10 mouse cellular contexts compared by ENCODE assay signal in genomic region chr13:83740101-83740500, GRCm38 (mm10).
A peak's percentile ranks its signal among the peaks of the same experiment; 100 is the strongest.
DNase-seq lines count a peak whose midpoint lies in the region; ATAC-seq and TF ChIP-seq lines count a peak whose summit lies in the region.
"Had no signal": no experiment of that assay in that cellular context is flagged by ENCODE, and none has a peak within 500 bp of the region (broad histone marks: within the 10 kb centered on the region; RNA-seq: fewer than 3 reads in every experiment).

No protein-coding gene starts in this region.

- no peaks in the 10 kb centered on the region for H3K79me2 ChIP-seq in myocyte (ENCODE audit: control insufficient read depth, insufficient read depth)

- H3K9me3 ChIP-seq in kidney, embryonic 16.5 days (ENCODE audit: low read length) = no peaks in the 10 kb centered on the region
- H3K9me3 ChIP-seq in forebrain, embryonic 10.5 days = no peaks in the 10 kb centered on the region
- H3K9me3 ChIP-seq in hindbrain, embryonic 14.5 days (ENCODE audit: control insufficient read depth, low read length) = no peaks in the 10 kb centered on the region

- DNase-seq in kidney, postnatal 36 days = no peak
- DNase-seq in forebrain, embryonic 10.5 days (ENCODE audit: extremely low spot score, low spot score) = no peak
- peak; percentile 56 for DNase-seq in hindbrain, embryonic 14.5 days (ENCODE audit: low spot score)
- DNase-seq in spleen, adult 12 weeks (ENCODE audit: low spot score) = no peak
- DNase-seq in cerebellum, adult 9-10 months = no peak
- DNase-seq in urinary bladder, postnatal 10 days (ENCODE audit: low spot score) = no peak
- DNase-seq: heart, adult 18-20 months; lung, postnatal 10 days had no signal

- no peak overlapping the region for H3ac ChIP-seq in myocyte (ENCODE audit: control insufficient read depth, insufficient read length)

- no peaks in the 10 kb centered on the region for H3K36me3 ChIP-seq in kidney, embryonic 16.5 days (ENCODE audit: insufficient read depth, low read length)
- peaks cover 57% of the 10 kb centered on the region for H3K36me3 ChIP-seq in forebrain, embryonic 10.5 days (replicated peaks)
- H3K36me3 ChIP-seq in hindbrain, embryonic 14.5 days (replicated peaks; ENCODE audit: control insufficient read depth, insufficient read depth) = peaks cover 65% of the 10 kb centered on the region
- no peaks in the 10 kb centered on the region for H3K36me3 ChIP-seq in myocyte (ENCODE audit: control insufficient read depth, insufficient read depth)

- 17% methylated on average over 2 of the region's 2 CpGs for WGBS in kidney, embryonic 16.5 days
- WGBS in forebrain, embryonic 10.5 days = 21% methylated on average over 2 of the region's 2 CpGs
- 5% methylated on average over 2 of the region's 2 CpGs for WGBS in hindbrain, embryonic 14.5 days

- no peak overlapping the region for H3K4me3 ChIP-seq in kidney, embryonic 16.5 days (ENCODE audit: low read length)
- peak overlapping the region; percentile 84 for H3K4me3 ChIP-seq in forebrain, embryonic 10.5 days
- peak overlapping the region; percentile 90 for H3K4me3 ChIP-seq in hindbrain, embryonic 14.5 days (replicated peaks; ENCODE audit: low read length)
- H3K4me3 ChIP-seq in myocyte = no peak overlapping the region

- no peak overlapping the region for H3K9ac ChIP-seq in kidney, embryonic 16.5 days (replicated peaks; ENCODE audit: low read length)
- peak overlapping the region; percentile 95 for H3K9ac ChIP-seq in hindbrain, embryonic 14.5 days

- H3K27ac ChIP-seq in kidney, embryonic 16.5 days (ENCODE audit: low read length) = no peak overlapping the region
- H3K27ac ChIP-seq in forebrain, embryonic 10.5 days = peak overlapping the region; percentile 94
- H3K27ac ChIP-seq in hindbrain, embryonic 14.5 days = peak overlapping the region; percentile 100

- H3K4me1 ChIP-seq in kidney, embryonic 16.5 days (ENCODE audit: insufficient read depth, low read length) = peaks cover 12% of the 10 kb centered on the region; the same call in 1 of the 2 replicates
- H3K4me1 ChIP-seq in forebrain, embryonic 10.5 days = peaks cover 36% of the 10 kb centered on the region
- H3K4me1 ChIP-seq in hindbrain, embryonic 14.5 days (replicated peaks; ENCODE audit: control insufficient read depth, insufficient read depth, low read length) = peaks cover 12% of the 10 kb centered on the region

- TF ChIP-seq POLR2A in myocyte (IDR thresholded peaks at IDR 0.05; ENCODE audit: insufficient read length, low read depth) = no peak

- ATAC-seq in kidney, embryonic 16.5 days (ENCODE audit: low FRiP score, low TSS enrichment) = no peak
- no peak for ATAC-seq in hindbrain, embryonic 14.5 days (ENCODE audit: low FRiP score)

- H3K4me2 ChIP-seq in kidney, embryonic 16.5 days (replicated peaks; ENCODE audit: low read depth, low read length) = peak overlapping the region; percentile 41; the same call in 1 of the 2 replicates
- H3K4me2 ChIP-seq in hindbrain, embryonic 14.5 days (replicated peaks) = peak overlapping the region; percentile 87
- H3K4me2 ChIP-seq in myocyte (ENCODE audit: low read depth) = peak overlapping the region; percentile 50

- peaks cover 68% of the 10 kb centered on the region for H3K27me3 ChIP-seq in kidney, embryonic 16.5 days (ENCODE audit: insufficient read depth, low read length)
- H3K27me3 ChIP-seq in forebrain, embryonic 10.5 days (ENCODE audit: poor library complexity, severe bottlenecking) = peaks cover 82% of the 10 kb centered on the region
- H3K27me3 ChIP-seq in hindbrain, embryonic 14.5 days (ENCODE audit: control insufficient read depth, insufficient read depth, low read length) = no peaks in the 10 kb centered on the region
- H3K27me3 ChIP-seq in myocyte (ENCODE audit: control insufficient read depth, insufficient read depth, insufficient read length) = peaks cover 3% of the 10 kb centered on the region

TF ChIP-seq in myocyte, 11 proteins besides CTCF, POLR2A, EP300 and RAD21:
- TF ChIP-seq TCF12 (IDR thresholded peaks at IDR 0.05; ENCODE audit: insufficient read depth, poor library complexity, severe bottlenecking) = no peak
- TF ChIP-seq MYOG (IDR thresholded peaks at IDR 0.05; ENCODE audit: control insufficient read depth in 1 of 3, insufficient read depth in 1 of 3, insufficient read length in 2 of 3, low read depth in 2 of 3) = no peak
- no peak for TF ChIP-seq TCF3 (IDR thresholded peaks at IDR 0.05; ENCODE audit: insufficient read length, low read depth)
- TF ChIP-seq USF1 (IDR thresholded peaks at IDR 0.05; ENCODE audit: low read depth) = no peak
- no peak for TF ChIP-seq E2F4 (IDR thresholded peaks at IDR 0.05; ENCODE audit: insufficient read depth)

Comparison
In these comparisons a context has a peak if more than half of its experiments do, and no peak if none do; other contexts are left out.
1. H3K4me3 ChIP-seq: peak in forebrain, embryonic 10.5 days (single experiment) and hindbrain, embryonic 14.5 days (single experiment); none in kidney, embryonic 16.5 days (single experiment) and myocyte (single experiment).
2. Peak in every context shown above with its lines, with median percentiles within 50 percentile points of each other: H3K4me2 ChIP-seq.